Mouse (Mus musculus) v-Abl transformed pro-B cells (cell line): ENCODE data around the gene Hirip3.

Experiments used
- in situ Hi-C, 2 experiments: fragments of 400-800 bp; cut with MboI; formaldehyde crosslinking; loops; one replicate each; pipeline ENCODE4 v1.15.1; 2025; ENCODE audit not compliant: unreplicated experiment in 2 of 2

Hirip3 gene

DNA sequence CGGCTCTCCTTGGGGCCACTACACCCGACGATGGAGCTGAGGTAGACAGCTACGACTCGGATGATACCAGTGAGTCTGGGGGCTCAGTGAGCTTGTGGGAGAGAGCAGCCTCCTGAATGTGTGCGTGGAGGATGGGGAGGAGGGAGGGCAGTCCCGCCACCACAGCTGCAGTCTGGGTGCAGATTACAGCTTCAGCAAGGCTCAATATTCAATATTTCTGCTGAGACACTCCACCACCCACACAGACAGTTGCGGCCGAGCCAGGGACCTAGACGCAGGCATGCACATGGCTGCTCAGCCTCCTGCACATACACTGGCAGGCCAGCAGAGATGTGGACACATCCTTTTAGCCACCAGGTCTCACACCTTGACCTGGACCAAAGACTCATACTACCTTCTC is 13.0 kb upstream of the Hirip3 start:
- in situ Hi-C loops: loop anchor here in 1 of 2 experiments (25.0 kb wide), 1 partner anchor 114 kb away; the partner anchor contains the start of gene Sez6l2

DNA sequence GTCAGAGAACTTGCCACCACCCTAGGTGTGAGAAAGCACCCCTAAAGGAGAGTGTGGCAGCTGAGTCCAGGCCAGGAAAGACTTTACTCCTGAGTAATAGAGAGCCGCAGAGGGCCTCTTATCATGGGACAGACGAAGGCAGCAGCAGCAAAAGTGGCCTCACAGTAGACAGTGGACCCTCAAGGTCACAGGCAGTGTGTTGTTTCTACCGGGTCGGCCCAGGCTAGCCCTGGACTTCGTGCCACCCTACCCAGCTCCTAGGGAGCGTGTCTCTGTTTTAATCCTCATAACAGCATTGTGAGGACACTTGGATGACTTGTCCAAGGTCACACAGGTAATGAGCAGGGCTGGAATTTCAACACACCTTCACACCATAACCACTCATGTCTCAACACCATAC is 11.6 kb upstream of the Hirip3 start:
- in situ Hi-C loops: no loop called here

DNA sequence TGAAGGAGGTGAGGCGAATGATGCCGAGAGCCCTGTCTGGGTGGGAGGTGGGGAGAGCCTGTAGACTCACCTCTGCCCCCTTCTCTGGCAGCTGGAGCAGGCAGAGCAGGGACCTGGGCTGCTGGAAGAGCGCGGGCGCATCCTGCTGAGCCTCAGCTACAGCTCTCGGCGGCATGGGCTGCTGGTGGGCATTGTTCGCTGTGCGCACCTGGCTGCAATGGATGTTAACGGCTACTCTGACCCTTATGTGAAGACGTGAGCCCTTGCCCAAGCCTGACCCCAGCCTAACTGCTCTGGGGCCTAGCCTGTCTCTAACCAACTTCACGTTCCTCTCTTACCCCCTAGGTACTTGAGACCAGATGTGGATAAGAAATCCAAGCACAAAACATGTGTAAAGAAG is 10.6 kb upstream of the Hirip3 start:
- in situ Hi-C loops: no loop called here

DNA sequence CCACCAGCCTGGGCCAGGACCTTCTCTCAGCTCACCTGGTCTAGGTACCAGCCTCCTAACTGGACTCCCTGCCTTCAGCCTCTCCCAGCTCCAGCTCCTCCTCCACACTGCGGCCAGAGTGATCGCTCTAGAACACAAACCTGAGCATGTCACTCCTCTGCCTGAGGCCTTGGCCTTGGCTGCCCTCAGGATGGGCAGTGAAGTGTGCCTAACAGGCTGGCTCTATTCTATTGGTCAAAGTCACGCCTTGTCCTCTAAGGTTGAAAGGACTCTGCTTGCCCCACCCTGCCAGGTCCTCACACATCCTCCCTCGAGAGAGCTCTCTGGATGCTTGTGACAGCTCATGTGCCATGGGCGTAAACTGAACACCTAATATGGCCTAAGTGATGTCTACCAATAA is 8.3 kb upstream of the Hirip3 start:
- in situ Hi-C loops: no loop called here

- in situ Hi-C loops: no loop called here
Measured at GRCm38 (mm10) chr7:126855641-126856040, 6.1 kb upstream of the Hirip3 start.

DNA sequence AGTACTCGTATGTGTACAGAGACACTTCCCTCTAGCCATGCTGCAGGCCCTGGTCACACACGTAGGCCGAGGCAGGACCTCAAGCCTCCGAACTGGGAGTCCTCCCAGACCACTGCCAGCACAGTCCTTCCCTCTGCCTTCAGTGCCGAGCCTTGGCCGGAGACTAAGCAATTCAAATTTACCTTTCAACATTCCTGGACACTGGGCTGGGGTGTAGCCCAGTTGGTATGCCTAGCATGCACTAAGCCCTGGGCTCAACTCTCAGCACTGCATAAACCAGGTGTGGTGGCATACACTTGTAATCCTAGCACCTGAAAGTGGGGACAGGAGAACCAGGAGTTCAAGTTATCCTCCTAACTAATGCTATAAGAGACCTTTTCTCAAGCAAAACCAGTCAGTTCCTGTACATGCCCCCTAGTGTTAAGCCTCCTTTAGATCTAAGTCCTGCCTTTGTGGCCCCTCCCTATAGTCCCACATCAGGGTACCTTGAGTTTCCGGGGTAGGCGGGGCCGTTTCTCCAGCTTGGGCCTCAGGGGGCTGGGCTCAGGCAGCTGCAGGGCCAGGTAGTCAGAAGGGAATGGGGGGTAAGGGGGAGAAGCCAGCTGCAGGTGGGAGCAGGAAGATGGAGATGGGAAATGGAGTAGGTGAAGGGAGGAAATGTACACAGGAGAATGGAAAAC is 4.9 kb upstream of the Hirip3 start:
- in situ Hi-C loops: no loop called here

DNA sequence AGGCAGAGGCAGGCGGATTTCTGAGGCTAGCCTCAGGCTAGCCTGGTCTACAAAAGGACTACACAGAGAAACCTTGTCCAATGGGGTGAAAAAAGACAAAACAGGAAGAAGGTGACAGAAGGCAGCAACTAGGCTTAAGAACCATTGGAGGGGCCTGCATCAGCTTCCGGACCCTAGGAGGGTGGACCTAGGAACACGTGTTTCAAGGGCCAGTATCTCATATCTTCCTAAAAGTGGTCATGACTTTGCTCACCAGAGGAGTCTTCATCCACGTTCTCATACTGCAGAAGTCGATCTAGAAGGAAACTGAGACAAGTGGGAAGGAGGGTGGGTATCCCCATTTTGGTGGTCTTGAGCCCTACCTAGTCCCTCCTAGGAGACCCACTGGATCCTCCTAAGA is 785 bp upstream of the Hirip3 start:
- in situ Hi-C loops: no loop called here

DNA sequence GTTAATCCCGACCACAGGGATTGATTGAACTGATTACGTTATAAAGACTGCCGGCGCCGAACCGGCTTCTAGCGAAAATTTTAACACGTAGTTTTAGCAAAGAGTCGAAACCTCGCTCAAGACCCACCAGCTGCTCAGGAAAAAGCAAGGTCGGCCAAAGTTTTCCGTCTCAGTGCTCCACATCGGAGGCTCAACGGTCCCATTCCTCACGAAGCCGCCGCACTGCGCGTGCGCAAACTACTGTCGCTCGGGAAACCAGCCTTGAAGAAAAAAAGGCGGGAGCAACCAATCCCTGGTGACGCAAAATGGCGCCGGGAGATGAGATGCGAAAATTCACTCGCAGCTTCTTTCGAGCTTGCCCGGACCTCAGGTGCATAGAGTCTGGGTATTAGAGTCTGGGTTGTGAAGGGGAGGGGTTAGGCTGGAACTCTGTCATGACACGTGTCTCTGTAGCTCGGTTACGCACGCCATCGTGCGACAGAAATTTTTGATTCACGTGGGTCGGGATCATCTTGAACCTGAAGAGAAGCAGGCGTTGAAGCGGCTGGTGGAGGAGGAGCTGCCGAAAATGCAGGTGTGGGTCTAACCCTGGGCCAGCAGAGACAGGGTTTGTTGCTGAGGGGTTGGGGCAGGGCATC is 494 bp downstream of the Hirip3 start, which contains the start of gene Ino80e:
Gene Ino80e, minus strand, starts transcription at position 231 of the 638 bp plus-strand sequence.
- in situ Hi-C loops: no loop called here

GRCm38 (mm10) chr7:126863791-126864190 is 2.0 kb downstream of the Hirip3 start:
- in situ Hi-C loops: no loop called here

DNA sequence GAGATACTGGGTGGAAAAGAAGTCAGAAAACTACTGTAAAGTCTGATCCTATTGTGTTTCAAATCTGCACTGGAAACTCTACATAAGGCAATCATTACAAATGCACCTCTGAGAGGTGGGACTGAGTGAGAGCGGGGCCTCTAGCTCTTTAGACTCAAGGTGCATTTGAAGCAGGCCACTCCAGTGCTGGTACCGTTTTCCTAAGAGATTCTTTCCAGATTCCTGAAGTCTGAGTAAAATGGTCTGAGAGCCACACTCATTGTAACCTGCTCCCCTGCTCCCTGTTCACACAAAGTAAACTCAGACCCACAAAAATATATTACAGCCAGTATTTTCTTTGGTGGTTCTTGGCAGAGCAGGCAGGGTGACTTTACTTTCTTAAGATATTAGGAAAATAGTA is 5.8 kb downstream of the Hirip3 start:
- in situ Hi-C loops: no loop called here

- in situ Hi-C loops: no loop called here
Measured at GRCm38 (mm10) chr7:126868003-126868402, 6.2 kb downstream of the Hirip3 start.

- in situ Hi-C loops: no loop called here
Measured at GRCm38 (mm10) chr7:126869780-126870519, 8.2 kb downstream of the Hirip3 start.

- in situ Hi-C loops: no loop called here
Measured at GRCm38 (mm10) chr7:126870520-126870891, 8.7 kb downstream of the Hirip3 start.

- in situ Hi-C loops: no loop called here
Measured at GRCm38 (mm10) chr7:126877239-126877638, 15.5 kb downstream of the Hirip3 start.

DNA sequence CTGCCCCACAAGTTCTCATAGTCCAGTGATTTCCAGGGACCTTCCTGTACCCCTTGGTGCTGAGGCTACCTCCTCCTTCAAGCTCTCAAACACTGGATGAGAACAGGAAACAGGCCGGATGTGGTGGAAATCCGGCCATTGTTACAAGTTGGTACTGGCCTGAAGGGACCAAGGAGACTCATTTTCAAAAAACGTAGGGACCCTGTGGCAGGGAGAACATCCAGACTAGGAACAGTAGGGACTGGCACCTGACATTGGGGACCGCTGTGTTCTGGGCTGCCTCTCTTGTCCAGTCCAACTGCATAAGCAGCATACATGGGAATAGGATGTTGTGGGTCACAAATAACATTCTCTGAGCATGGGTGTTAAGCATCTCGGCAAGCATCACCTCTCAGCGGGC is 19.3 kb downstream of the Hirip3 start:
- in situ Hi-C loops: no loop called here

DNA sequence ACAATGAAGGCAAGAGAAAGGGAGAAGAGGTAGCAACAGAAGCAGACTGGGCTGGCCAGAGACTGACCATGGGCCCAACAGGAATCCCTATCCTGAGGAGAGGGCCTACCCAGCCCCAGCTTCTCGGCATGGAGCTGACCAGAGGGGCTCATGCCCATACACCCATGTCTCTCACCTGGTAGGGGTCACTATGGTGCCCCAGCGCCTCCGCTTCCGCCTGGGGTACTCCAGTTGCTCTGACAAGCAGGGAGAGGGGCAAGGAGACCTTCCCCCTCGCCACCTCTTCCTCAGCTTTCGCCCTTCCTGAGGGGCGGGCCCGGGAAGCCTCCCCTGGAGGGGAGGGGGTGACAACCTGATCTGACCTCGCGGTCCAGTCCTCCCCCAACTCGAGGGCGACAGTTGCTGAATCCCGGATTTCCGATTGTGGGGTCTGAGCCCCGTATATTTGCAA is 22.0 kb downstream of the Hirip3 start:
- in situ Hi-C loops: no loop called here

GRCm38 (mm10) chr7:126884286-126885164 is 22.8 kb downstream of the Hirip3 start, which contains the start of gene Taok2:
Taok2 (minus strand) TSS chr7:126884703.
- in situ Hi-C loops: no loop called here

DNA sequence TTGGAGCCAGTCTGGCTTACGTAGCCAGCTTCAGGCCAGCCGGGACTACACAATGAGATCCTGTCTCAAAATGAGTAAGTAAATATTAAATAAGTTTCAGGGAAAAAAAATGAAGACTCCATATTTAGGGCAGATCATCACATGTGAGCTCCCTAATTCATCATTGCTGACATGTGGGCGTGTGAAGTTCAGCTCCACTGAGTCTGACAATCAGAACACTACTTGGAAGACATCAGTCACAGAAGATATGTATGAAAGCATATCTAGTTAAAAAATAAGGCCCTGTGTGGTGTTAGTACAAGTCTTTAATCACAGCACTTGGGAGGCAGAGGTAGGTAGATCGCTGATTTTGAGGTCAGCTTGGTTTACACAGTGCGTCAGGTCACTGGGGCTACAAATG is 25.5 kb downstream of the Hirip3 start:
- in situ Hi-C loops: no loop called here

DNA sequence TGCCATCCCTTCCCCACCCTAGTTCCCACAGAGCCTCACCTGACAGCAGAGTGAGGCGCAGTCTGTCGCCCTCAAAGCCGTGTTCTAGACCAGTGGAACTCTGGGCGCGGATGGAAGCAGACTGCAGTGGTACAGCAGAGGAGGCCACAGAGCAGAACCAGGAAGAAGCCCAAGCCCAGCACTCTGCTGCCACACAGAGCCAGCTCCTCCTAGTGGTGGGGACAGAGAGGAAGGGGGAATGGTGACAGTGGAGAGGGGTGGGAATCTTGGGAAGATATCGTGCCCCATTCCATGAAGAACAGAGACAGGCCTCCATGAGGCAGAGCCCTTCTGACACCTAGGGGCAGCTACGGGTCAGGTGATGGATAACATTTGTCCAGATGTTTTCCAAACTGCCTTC is 27.1 kb downstream of the Hirip3 start:
- in situ Hi-C loops: no loop called here

DNA sequence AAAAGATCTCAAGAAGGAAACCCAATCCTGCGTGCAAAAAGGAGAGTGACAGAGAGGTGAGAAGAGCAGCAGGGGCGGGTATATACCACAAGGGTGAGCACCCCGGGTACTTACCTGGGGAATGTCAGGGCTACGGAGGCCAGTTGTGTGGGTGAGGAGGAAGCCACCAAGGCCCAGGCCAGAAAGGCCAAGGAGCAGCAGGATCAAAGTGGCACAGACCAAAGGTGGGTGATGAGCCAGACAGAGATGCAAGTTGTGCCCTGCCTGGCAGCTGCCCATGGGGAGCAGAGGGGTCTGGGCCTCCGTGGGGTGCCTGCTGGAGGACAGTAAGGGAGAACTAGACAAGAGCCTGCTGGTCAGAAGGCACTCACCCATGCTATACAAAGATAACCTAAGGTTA is 35.1 kb downstream of the Hirip3 start:
- in situ Hi-C loops: no loop called here
